Mouse (Mus musculus): ENCODE data around the gene Imp4. TPM values are rescaled to one million over a fixed set of nuclear protein-coding genes. Genes with fewer than 3 reads are reported as not detected.
"Not testable (repeated sequence)": the region's sequence is repeated elsewhere in the genome, so short reads cannot be mapped to it uniquely, and the experiment has no call there.

Gene Imp4
- polyA plus RNA-seq, 1 experiment from 2014 or later, result 114 TPM

- 32% methylated on average over 8 of the region's 8 CpGs for WGBS
- Histone ChIP-seq H3K4me3 (peak overlapping the region; percentile 66), H3K27me3 (ENCODE audit: low read depth, poor library complexity, severe bottlenecking) (no peaks in the 10 kb centered on the region), H3K9me3 (replicated peaks) (peaks cover 18% of the 10 kb centered on the region), H3K27ac (replicated peaks) (peak overlapping the region; percentile 90), H3K36me3 (peaks cover 27% of the 10 kb centered on the region), H3K4me1 (peaks cover 38% of the 10 kb centered on the region)
- no peak for DNase-seq (ENCODE audit: low spot score)
Measured at GRCm38 (mm10) chr1:34435371-34436120, 4.1 kb upstream of the Imp4 start.

DNA sequence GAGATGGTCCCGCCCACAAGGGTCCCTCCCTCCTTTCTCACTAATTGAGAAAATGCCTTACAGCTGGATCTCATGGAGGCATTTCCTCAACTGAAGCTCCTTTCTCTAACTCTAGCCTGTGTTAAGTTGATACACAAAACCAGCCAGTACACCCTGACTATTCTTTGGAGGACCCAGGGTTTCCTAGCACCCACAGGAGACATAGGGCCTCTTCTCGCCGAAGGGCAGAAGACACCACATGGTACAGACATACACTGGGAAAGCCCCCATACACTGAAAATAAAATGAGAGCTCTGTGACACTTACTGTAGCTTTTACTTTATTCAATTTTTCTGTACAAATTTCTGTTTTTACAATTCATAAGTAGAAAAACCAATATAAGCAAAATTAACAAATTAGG lies 3.3 kb upstream of the Imp4 start:
- H3K27ac ChIP-seq (replicated peaks), result no peak overlapping the region
- WGBS, result 82% methylated on average over 3 of the region's 3 CpGs

DNA sequence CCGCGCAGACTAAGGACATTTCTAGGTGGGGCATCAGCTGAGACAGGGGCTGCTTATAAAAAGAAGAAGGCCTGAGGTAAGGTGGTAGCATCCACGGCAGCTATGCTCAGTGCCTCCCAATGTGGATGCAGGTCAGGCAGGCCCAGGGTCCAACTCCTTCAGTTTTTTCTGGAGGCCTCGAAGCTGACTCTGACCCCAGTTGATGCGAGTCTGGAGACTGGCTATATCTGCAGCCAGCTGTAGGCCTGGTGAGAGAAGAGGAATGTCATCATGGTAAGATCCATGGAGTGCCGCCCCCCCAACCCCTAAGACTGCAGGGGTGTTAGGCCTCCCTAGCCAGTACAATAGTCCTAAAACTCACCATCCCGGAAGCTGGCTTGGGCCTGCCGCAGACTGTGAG lies 2.3 kb upstream of the Imp4 start:
- peaks cover 45% of the 10 kb centered on the region for H3K4me1 ChIP-seq
- 93% methylated on average over 8 of the region's 8 CpGs for WGBS
- not testable (repeated sequence) for H3K27me3 ChIP-seq (ENCODE audit: low read depth, poor library complexity, severe bottlenecking)

More for the DNA sequence above, 3.3 kb upstream of the Imp4 start:
- Histone ChIP-seq H3K9me3 (replicated peaks) (peaks cover 10% of the 10 kb centered on the region), H3K4me3 (no peak overlapping the region), H3K4me1 (peaks cover 46% of the 10 kb centered on the region), H3K36me3 (peaks cover 19% of the 10 kb centered on the region), H3K27me3 (ENCODE audit: low read depth, poor library complexity, severe bottlenecking) (no peaks in the 10 kb centered on the region)
- no peak for DNase-seq (ENCODE audit: low spot score)

GRCm38 (mm10) chr1:34438381-34439051 lies 1.1 kb upstream of the Imp4 start:
- H3K36me3 ChIP-seq, result peaks cover 31% of the 10 kb centered on the region

More for the DNA sequence above, 2.3 kb upstream of the Imp4 start:
- H3K36me3 ChIP-seq, result peaks cover 20% of the 10 kb centered on the region
- H3K9me3 ChIP-seq (replicated peaks); H3K27ac ChIP-seq (replicated peaks); DNase-seq (ENCODE audit: low spot score); H3K4me3 ChIP-seq: not testable (repeated sequence)

GRCm38 (mm10) chr1:34439961-34440630 lies 445 bp downstream of the Imp4 start:
- H3K36me3 ChIP-seq, result peaks cover 47% of the 10 kb centered on the region
- no peaks in the 10 kb centered on the region for H3K27me3 ChIP-seq (ENCODE audit: low read depth, poor library complexity, severe bottlenecking)
- H3K4me3 ChIP-seq, result peak overlapping the region; percentile 83
- WGBS, result 10% methylated on average over 31 of the region's 31 CpGs
- no peak for DNase-seq (ENCODE audit: low spot score)
- H3K4me1 ChIP-seq, result peaks cover 25% of the 10 kb centered on the region
- H3K27ac ChIP-seq (replicated peaks), result peak overlapping the region; percentile 87
- H3K9me3 ChIP-seq (replicated peaks), result no peaks in the 10 kb centered on the region

More at GRCm38 (mm10) chr1:34438381-34439051, 1.1 kb upstream of the Imp4 start:
- DNase-seq (ENCODE audit: low spot score), result no peak
- H3K4me1 ChIP-seq, result peaks cover 33% of the 10 kb centered on the region
- peak overlapping the region; percentile 87 for H3K27ac ChIP-seq (replicated peaks)
- WGBS, result 44% methylated on average over 15 of the region's 20 CpGs
- peak overlapping the region; percentile 83 for H3K4me3 ChIP-seq
- H3K9me3 ChIP-seq (replicated peaks), result no peaks in the 10 kb centered on the region
- H3K27me3 ChIP-seq (ENCODE audit: low read depth, poor library complexity, severe bottlenecking), result no peaks in the 10 kb centered on the region

GRCm38 (mm10) chr1:34443124-34443523 lies 3.5 kb downstream of the Imp4 start:
- H3K4me1 ChIP-seq, result peaks cover 20% of the 10 kb centered on the region

DNA sequence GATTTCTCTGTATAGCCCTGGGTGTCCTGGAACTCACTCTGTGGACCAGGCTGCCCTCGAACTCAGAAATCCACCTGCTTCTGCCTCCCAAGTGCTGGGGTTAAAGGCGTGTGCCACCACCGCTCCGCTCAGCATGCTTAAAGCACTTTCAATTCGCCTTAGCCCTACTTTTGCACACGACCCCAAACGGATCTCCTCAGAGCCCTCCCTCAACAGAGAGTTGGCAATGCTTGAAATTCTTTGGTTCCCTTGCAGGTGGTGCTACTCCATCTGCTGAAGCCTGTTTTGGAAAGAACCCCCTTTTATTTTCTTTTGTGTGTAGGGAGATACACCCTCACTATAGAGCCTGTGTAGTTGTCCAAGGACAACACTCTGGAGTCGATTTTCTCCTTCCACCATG lies 18.8 kb downstream of the Imp4 start:
- no peaks in the 10 kb centered on the region for H3K9me3 ChIP-seq (replicated peaks)
- no peak overlapping the region for H3K4me3 ChIP-seq
- WGBS, result 27% methylated on average over 8 of the region's 8 CpGs
- peaks cover 15% of the 10 kb centered on the region for H3K4me1 ChIP-seq
- peaks cover 69% of the 10 kb centered on the region for H3K27me3 ChIP-seq (ENCODE audit: low read depth, poor library complexity, severe bottlenecking)
- DNase-seq (ENCODE audit: low spot score), result no peak
- H3K36me3 ChIP-seq, result no peaks in the 10 kb centered on the region
- H3K27ac ChIP-seq (replicated peaks), result no peak overlapping the region

More at GRCm38 (mm10) chr1:34443124-34443523, 3.5 kb downstream of the Imp4 start:
- Histone ChIP-seq H3K27ac (replicated peaks) (no peak overlapping the region), H3K36me3 (peaks cover 65% of the 10 kb centered on the region), H3K4me3 (no peak overlapping the region), H3K27me3 (ENCODE audit: low read depth, poor library complexity, severe bottlenecking) (no peaks in the 10 kb centered on the region), H3K9me3 (replicated peaks) (no peaks in the 10 kb centered on the region)
- 93% methylated on average over 6 of the region's 6 CpGs for WGBS
- no peak for DNase-seq (ENCODE audit: low spot score)

- no peaks in the 10 kb centered on the region for H3K36me3 ChIP-seq
- peak; percentile 90 for DNase-seq (ENCODE audit: low spot score)
- under 1% methylated on average over 48 of the region's 48 CpGs for WGBS
- peaks cover 15% of the 10 kb centered on the region for H3K4me1 ChIP-seq
- H3K27ac ChIP-seq (replicated peaks), result no peak within 1 kb of the TSS; the same call in 1 of the 2 replicates
- H3K4me3 ChIP-seq, result peak within 1 kb of the TSS; percentile 69
- H3K27me3 ChIP-seq (ENCODE audit: low read depth, poor library complexity, severe bottlenecking), result peaks cover 70% of the 10 kb centered on the region
- no peaks in the 10 kb centered on the region for H3K9me3 ChIP-seq (replicated peaks)
Measured at GRCm38 (mm10) chr1:34459284-34460060, 19.8 kb downstream of the Imp4 start, which contains the start of gene Ptpn18. Ptpn18 (plus strand) TSS chr1:34459762.

GRCm38 (mm10) chr1:34460061-34460441 lies 20.4 kb downstream of the Imp4 start:
- no peak for DNase-seq (ENCODE audit: low spot score)
- Histone ChIP-seq H3K27me3 (ENCODE audit: low read depth, poor library complexity, severe bottlenecking) (peaks cover 70% of the 10 kb centered on the region), H3K4me3 (peak overlapping the region; percentile 69), H3K4me1 (peaks cover 15% of the 10 kb centered on the region), H3K9me3 (replicated peaks) (no peaks in the 10 kb centered on the region), H3K27ac (replicated peaks) (no peak overlapping the region; the same call in 1 of the 2 replicates), H3K36me3 (no peaks in the 10 kb centered on the region)
- 2% methylated on average over 15 of the region's 15 CpGs for WGBS

DNA sequence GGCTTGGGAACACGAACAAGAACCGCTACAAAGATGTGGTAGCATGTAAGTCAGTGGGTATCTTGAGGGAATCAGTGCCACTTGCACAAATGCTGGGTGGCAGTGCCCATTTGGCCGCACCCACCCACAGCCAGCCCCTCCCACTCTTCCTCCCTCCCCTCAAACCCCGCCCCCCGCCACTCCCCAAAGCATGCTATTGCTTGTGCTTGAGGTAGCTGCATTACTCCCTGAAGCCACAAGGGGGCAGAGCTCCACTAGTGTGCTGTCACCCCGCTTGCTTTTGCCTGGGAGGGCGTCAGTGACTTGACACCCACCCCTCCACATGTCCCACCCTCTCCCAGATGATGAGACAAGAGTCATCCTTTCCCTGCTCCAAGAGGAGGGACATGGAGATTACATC lies 23.1 kb downstream of the Imp4 start:
- peak; percentile 57 for DNase-seq (ENCODE audit: low spot score)
- no peaks in the 10 kb centered on the region for H3K9me3 ChIP-seq (replicated peaks)
- WGBS, result 13% methylated on average over 7 of the region's 7 CpGs
- no peaks in the 10 kb centered on the region for H3K36me3 ChIP-seq
- H3K4me3 ChIP-seq, result no peak overlapping the region
- H3K27ac ChIP-seq (replicated peaks), result no peak overlapping the region
- peaks cover 54% of the 10 kb centered on the region for H3K27me3 ChIP-seq (ENCODE audit: low read depth, poor library complexity, severe bottlenecking)
- H3K4me1 ChIP-seq, result peaks cover 19% of the 10 kb centered on the region

GRCm38 (mm10) chr1:34464310-34464817 lies 24.7 kb downstream of the Imp4 start:
- Histone ChIP-seq H3K36me3 (no peaks in the 10 kb centered on the region), H3K27me3 (ENCODE audit: low read depth, poor library complexity, severe bottlenecking) (peaks cover 38% of the 10 kb centered on the region), H3K4me3 (no peak overlapping the region), H3K4me1 (peaks cover 20% of the 10 kb centered on the region), H3K27ac (replicated peaks) (no peak overlapping the region), H3K9me3 (replicated peaks) (no peaks in the 10 kb centered on the region)
- no peak for DNase-seq (ENCODE audit: low spot score)
- WGBS, result 88% methylated on average over 8 of the region's 8 CpGs

GRCm38 (mm10) chr1:34465445-34465844 lies 25.8 kb downstream of the Imp4 start:
- Histone ChIP-seq H3K36me3 (no peaks in the 10 kb centered on the region), H3K9me3 (replicated peaks) (no peaks in the 10 kb centered on the region), H3K4me3 (no peak overlapping the region), H3K4me1 (peaks cover 11% of the 10 kb centered on the region), H3K27me3 (ENCODE audit: low read depth, poor library complexity, severe bottlenecking) (peaks cover 35% of the 10 kb centered on the region), H3K27ac (replicated peaks) (no peak overlapping the region)
- DNase-seq (ENCODE audit: low spot score), result no peak
- WGBS, result 87% methylated on average over 6 of the region's 6 CpGs

Data from midbrain, embryonic 10.5 days (tissue).